Mouse (Mus musculus) cerebellum, postnatal 25 days (tissue): ENCODE measurements around the gene Myl12a.

Experiments used
- DNase-seq, 2 experiments: peaks; one replicate each; pipeline ENCODE4 v3.0.0; 2021; ENCODE audit warnings: mixed read lengths in 2 of 2

Gene Myl12a

DNA sequence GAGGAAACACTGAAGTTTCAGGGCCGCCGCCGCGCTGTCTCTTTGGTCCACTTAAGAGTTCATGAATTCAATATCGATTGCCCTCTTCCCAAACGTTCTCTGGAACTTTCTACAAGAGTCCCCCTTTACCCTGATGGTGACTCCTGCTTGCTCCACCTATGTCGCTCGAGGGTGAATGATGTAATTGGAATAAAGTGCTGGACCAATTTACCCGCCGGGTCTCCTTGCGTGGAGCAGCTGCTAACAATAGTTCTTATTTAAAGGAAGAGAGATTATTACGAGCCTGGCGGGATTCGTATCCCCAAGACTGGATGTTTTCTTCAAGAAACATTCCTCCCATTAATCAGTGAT is at the start of gene Myl12a:
TSS of gene Myl12a (minus strand) at position 135 of the 351 bp plus-strand sequence.
- DNase-seq = no peak

GRCm38 (mm10) chr17:71049292-71049691 is 46.6 kb upstream of the Myl12a start:
- DNase-seq = no peak

GRCm38 (mm10) chr17:71046856-71047255 is 44.2 kb upstream of the Myl12a start:
- no peak for DNase-seq

- no peak for DNase-seq
These were observed 42.9 kb upstream of the Myl12a start for GRCm38 (mm10) chr17:71045591-71045990.

GRCm38 (mm10) chr17:71042645-71043044 is 40.0 kb upstream of the Myl12a start:
- DNase-seq = no peak

- no peak for DNase-seq
These were observed 37.9 kb upstream of the Myl12a start for GRCm38 (mm10) chr17:71040582-71040880.

DNA sequence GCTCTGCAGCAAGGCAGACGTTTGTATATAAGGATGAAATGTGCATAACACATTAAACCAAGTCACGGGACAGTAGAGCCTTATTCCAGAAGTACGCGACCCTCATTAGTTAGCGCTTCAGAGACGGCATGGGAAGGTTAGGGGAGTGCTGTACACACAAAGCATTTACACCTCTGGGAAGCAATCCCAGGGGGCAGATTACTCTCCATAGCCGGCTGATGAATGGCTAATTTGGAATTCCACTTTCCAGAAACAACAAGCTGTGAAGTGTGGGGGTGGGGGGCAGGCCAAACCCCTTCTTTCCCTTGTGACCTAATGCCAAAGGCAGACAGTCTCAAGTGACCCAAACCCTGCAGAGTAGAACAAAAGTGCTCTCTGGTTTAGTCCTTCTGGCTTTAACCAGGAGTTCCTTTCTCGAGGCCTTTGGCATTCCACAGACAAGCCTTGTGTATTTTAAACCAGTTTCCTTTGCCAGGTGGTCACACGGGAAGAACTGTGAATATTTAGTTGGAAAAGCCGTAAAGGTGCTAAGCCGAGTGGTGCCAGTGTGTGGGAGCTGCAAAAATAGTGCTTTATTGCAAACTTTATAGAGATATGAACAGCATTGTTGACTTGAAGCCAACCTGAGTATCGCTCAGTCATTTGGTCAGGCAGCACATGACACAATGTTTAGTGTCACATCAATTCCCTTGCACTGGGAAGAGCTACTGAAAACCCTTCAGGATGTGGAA is 37.3 kb upstream of the Myl12a start:
- DNase-seq = no peak

DNA sequence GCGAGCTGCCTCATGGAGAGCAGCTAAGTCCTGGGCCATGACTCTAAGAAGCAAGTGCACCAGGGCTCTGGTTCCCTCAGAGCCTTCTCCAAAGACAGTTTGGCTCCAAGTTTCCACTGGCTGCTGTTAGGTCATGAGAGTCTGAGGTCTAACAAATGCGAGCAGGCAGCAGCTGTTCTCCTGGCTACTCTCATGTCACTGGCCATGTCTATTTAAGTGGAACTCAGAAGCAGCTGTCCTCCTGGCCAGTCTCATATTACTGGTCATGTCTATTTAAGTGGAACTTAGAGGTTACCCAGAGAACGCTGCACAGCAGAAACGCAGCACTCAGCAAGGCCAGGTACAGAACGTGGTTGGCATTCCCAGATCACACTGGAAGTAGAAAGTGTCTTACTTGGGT is 36.1 kb upstream of the Myl12a start:
- no peak for DNase-seq

DNA sequence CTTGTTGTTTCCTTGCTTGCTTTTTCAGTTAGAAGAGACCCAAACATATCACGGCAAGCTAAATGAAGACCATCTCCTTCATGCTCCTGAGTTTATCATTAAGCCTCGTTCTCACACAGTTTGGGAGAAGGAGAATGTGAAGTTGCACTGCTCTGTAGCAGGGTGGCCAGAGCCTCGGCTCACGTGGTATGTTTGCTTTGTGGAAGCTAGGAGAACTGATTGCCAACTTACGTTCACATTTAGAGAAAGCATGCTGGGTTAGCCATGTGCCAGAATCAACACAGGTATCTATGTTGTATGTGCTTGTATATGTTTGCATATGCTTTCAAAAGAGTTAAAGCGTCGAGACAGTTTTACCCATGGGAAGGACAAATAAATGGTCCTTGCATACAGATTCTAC is 34.5 kb upstream of the Myl12a start:
- no peak for DNase-seq

- no peak for DNase-seq
These were observed 31.8 kb upstream of the Myl12a start for GRCm38 (mm10) chr17:71034472-71034871.

DNA sequence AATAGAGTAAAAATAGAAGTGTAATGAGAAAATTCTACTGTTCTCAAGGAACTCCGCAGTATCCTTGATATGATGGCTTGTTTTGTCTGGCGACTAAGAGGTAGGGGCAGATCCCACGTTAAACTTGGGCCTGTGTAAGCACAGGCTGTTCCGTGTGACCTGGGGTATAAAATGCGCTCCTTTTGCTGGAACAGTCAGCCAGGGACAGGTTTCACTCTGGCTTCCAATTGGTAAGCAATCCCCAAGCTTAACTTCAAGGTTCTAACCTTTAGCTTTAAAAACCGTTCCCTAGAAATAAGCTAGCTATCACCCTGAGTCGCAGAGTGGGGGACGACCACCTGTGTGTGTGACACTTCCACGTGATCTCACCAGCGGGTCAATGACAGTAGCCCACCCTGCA is 30.0 kb upstream of the Myl12a start:
- DNase-seq = no peak

- no peak for DNase-seq
These were observed 24.5 kb upstream of the Myl12a start for GRCm38 (mm10) chr17:71027186-71027585.

- DNase-seq = no peak
These were observed 23.2 kb upstream of the Myl12a start for GRCm38 (mm10) chr17:71025922-71026321.

GRCm38 (mm10) chr17:71024071-71024470 is 21.4 kb upstream of the Myl12a start:
- DNase-seq = no peak

DNA sequence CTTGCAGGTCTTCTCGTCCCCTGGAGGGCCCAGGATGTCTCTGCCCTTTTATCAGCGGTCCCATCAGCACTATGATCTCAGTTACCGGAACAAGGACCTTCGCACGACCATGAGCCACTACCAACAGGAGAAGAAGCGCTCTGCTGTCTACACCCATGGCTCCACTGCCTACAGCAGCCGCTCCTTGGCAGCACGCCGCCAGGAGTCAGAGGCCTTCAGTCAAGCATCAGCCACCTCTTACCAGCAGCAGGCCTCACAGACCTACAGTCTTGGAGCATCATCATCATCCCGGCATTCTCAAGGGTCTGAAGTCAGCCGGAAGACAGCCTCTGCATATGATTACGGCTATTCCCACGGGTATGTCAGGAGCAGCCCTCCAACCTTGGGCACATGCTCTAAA is 20.2 kb upstream of the Myl12a start:
- DNase-seq = no peak

DNA sequence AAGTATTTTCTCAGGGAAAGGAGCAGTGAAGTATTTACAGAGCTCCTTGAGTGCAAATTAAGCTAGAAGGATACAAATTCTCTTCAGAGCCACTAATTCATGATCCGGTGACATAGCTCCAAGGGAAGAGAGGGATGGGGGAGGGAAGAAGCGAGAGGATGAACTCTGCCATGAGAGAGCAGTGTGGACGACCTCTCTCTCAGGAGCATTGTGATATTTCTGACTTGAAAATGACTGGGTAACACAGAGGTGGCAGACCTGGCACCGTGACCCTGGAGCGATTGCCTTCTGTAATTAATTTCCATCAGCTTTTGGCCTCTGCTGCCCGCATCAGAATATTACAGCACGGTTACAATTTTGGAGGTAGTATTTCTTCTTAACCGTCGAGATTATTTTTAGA is 17.2 kb upstream of the Myl12a start:
- DNase-seq = no peak

- no peak for DNase-seq
These were observed 16.6 kb upstream of the Myl12a start for GRCm38 (mm10) chr17:71019309-71019655.

GRCm38 (mm10) chr17:71018616-71019308 is 16.1 kb upstream of the Myl12a start:
- no peak for DNase-seq

DNA sequence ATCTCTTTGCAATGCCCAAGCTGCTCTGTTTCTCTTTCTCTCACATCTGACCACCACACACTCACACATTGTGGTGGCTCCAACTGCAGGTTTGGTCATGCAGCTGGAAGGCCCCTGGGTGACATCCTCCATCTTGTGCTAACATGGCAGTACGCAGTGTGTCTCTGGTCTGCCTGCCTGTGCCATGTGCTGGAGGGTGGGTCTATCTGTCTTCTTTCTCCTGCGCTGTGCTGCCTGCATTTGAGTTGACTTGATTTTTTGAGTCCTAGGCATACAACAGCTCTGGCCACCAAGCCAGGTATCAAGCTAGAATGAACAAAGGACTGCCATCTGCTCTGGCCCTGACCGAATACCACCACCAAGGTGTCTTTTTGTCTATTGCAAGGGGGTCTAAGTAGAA is 15.5 kb upstream of the Myl12a start:
- no peak for DNase-seq

- no peak for DNase-seq
These were observed 14.8 kb upstream of the Myl12a start for GRCm38 (mm10) chr17:71017457-71017998.

DNA sequence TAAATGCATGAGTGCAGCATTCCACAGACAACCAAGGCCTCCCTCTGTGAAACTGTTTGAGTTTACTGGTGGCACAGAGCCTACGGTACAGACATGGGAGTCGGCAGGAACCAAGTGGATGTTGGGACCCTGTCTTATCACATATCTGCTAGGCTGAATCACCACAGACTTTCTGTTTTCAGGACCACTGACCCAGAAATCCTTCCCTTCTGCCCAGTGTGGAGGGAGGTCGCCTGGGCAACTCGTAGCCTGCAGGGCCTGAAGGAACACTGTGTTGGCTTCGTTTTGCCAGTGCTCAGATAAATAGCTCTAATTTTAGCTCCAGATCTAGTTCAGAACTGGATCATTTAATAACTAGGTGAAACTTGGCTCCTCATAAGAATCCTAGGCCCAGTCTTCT is 12.2 kb upstream of the Myl12a start:
- no peak for DNase-seq

- DNase-seq = no peak
These were observed 10.4 kb upstream of the Myl12a start for GRCm38 (mm10) chr17:71013105-71013504.

DNA sequence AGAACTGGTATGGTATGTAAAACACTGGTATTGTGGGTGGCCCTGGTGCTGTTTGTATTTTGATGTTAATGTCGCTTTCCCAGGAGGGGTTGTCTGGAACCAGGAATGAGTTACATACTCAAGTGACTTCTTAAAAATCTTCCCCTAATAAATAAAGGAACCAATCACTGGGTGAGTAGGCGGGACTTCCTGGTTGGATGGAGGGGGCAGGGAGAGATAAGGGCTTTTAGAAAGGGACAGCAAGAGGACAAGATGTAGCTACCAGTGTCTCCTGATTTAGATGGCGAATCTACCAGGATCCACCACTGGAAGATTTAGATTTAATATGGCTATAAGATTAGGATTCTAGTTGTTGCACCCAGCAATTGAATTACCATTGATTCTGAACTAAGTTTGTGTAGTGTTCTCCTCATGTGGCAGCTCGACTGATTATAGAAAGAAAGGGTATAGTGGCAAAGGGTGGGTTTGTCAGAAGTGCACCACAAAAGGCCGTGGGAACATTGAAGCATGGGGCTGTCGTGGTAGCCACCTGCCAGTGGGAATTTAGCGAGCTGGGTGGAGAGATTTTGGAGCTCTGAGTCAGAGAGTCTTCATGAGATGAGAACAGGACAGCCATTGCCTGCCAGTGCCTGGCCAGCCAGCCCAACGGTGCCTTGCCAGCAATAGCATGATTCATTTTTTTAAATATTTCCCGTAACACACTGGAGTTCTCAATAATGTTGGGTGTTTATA is 9.4 kb upstream of the Myl12a start:
- DNase-seq = no peak

GRCm38 (mm10) chr17:71010646-71011242 is 8.1 kb upstream of the Myl12a start:
- no peak for DNase-seq
